ENCODE assay signal across 21 mouse cellular contexts in the genomic region with DNA sequence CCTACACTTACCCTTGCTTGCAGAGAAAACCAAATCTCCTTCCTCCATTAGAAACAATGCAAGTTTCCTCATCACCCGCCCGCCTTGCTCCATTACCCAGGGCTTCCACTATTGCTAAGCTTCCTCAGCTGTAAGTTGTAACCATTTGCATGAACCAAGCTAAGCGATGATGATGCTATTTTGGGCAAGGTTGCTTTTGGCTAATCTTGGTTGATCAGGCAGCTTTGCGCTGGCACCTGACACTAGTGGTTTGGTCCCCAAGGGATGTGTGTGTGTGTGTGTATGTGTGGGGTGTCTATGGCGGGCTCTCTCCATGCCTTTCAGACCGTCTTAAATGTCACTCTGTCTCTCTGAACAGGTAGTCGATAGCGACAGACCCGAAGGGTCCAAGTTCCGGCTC.
A peak's percentile ranks its signal among the peaks of the same experiment; 100 is the strongest.
DNase-seq lines count a peak whose midpoint lies in the region; ATAC-seq lines count a peak whose summit lies in the region.
"Had no signal": no experiment of that assay in that cellular context is flagged by ENCODE, and none has a peak within 500 bp of the region (broad histone marks: within the 10 kb centered on the region; RNA-seq: fewer than 3 reads in every experiment).

No protein-coding gene starts in this region.

- H3K9ac ChIP-seq in heart, embryonic 12.5 days: no peak overlapping the region

- no peaks in the 10 kb centered on the region for H3K27me3 ChIP-seq in heart, embryonic 12.5 days (replicated peaks)
- no peaks in the 10 kb centered on the region for H3K27me3 ChIP-seq in splenic B cell, adult 2 months (ENCODE audit: control insufficient read depth, insufficient read depth, low read length, poor library complexity, severe bottlenecking)
- H3K27me3 ChIP-seq: CH12.LX, Patski had no signal

- no peak overlapping the region for H3K4me3 ChIP-seq in heart, embryonic 12.5 days

- peak; percentile 86 for DNase-seq in heart, adult 11 months
- peak; percentile 91 for DNase-seq in A20 (ENCODE audit: low read depth, low spot score)
- peak; percentile 22 for DNase-seq in splenic B cell, adult 2 months (ENCODE audit: low read depth, low spot score)
- no peak for DNase-seq in cerebellum, adult 18-20 months
- no peak for DNase-seq in cerebellum, adult 8-10 months
- DNase-seq: adrenal gland, adult 2 months; adrenal gland, adult 8-10 months; adrenal gland, postnatal 10 days; adrenal gland, postnatal 14 days; adrenal gland, postnatal 25 days; adrenal gland, postnatal 36 days; cerebellum, adult 11 months; cerebellum, adult 11-12 months; cerebellum, adult 2 months; cerebellum, adult 9-10 months had no signal

- WGBS in heart, embryonic 12.5 days: 80% methylated on average over 10 of the region's 10 CpGs

- 0 out of 2 replicates have a peak, but pooled peaks cover 6% of the 10 kb centered on the region for H3K4me1 ChIP-seq in heart, embryonic 12.5 days (replicated peaks)

- peaks cover 3% of the 10 kb centered on the region; the same call in 1 of the 2 replicates for H3K9me3 ChIP-seq in heart, embryonic 12.5 days (replicated peaks)

- no peak overlapping the region for H3K27ac ChIP-seq in heart, embryonic 12.5 days (ENCODE audit: poor library complexity, severe bottlenecking)

- no peaks in the 10 kb centered on the region for H3K36me3 ChIP-seq in heart, embryonic 12.5 days
- no peaks in the 10 kb centered on the region for H3K36me3 ChIP-seq in splenic B cell, adult 2 months (ENCODE audit: control insufficient read depth, insufficient read depth, low read length, poor library complexity, severe bottlenecking)
- H3K36me3 ChIP-seq: G1E had no signal

- no peak overlapping the region for H3K4me2 ChIP-seq in heart, embryonic 12.5 days

- no peak for ATAC-seq in heart, embryonic 12.5 days (ENCODE audit: insufficient number of reproducible peaks, low FRiP score)
- ATAC-seq: activated CD4-positive, CD25-positive, alpha-beta regulatory T cell, adult 4 months; CD4-positive, CD25-positive, alpha-beta regulatory T cell, adult 4 months; Patski had no signal

Comparison
In these comparisons a context has a peak if more than half of its experiments do, and no peak if none do; other contexts are left out.
1. DNase-seq: peak in heart, adult 11 months (single experiment), A20 (single experiment) and splenic B cell, adult 2 months (single experiment); none in cerebellum, adult 18-20 months (0 of 2) and cerebellum, adult 8-10 months (single experiment).